Mouse (Mus musculus): ENCODE data around the gene Ano10.
"Not testable (repeated sequence)": the region's sequence is repeated elsewhere in the genome, so short reads cannot be mapped to it uniquely, and the experiment has no call there.

Gene Ano10

GRCm38 (mm10) chr9:122178427-122178826 is 115.8 kb downstream of the Ano10 start:
- in situ Hi-C loops (cut with MboI; ENCODE audit: unreplicated experiment in 2 of 2) = loop anchor here (10.0 to 25.0 kb wide), 2 partner anchors 54 to 691 kb away; partner anchors contain the start of gene Cck (in 1 of the 2)

GRCm38 (mm10) chr9:122177256-122178220 is 116.7 kb downstream of the Ano10 start:
- in situ Hi-C loops (cut with MboI; ENCODE audit: unreplicated experiment in 2 of 2) = loop anchor here (10.0 to 25.0 kb wide), 2 partner anchors 53 to 690 kb away; partner anchors contain the start of gene Cck (in 1 of the 2)

GRCm38 (mm10) chr9:122174723-122175122 is 119.5 kb downstream of the Ano10 start:
- in situ Hi-C loops (cut with MboI; ENCODE audit: unreplicated experiment in 2 of 2) = loop anchor here (10.0 to 25.0 kb wide), 2 partner anchors 50 to 687 kb away; partner anchors contain the start of gene Cck (in 1 of the 2)

- in situ Hi-C loops (cut with MboI; ENCODE audit: unreplicated experiment in 2 of 2) = loop anchor here in 1 of 2 experiments (10.0 kb wide), 1 partner anchor 49 kb away; no protein-coding TSS in a partner anchor
These were observed 120.6 kb downstream of the Ano10 start for GRCm38 (mm10) chr9:122173405-122174233.

- in situ Hi-C loops (cut with MboI; ENCODE audit: unreplicated experiment in 2 of 2) = loop anchor here in 1 of 2 experiments (10.0 kb wide), 1 partner anchor 48 kb away; no protein-coding TSS in a partner anchor
These were observed 121.5 kb downstream of the Ano10 start for GRCm38 (mm10) chr9:122172612-122173186.

- in situ Hi-C loops (cut with MboI; ENCODE audit: unreplicated experiment in 2 of 2) = loop anchor here in 1 of 2 experiments (10.0 kb wide), 1 partner anchor 45 kb away; no protein-coding TSS in a partner anchor
These were observed 124.3 kb downstream of the Ano10 start for GRCm38 (mm10) chr9:122169901-122170300.

- in situ Hi-C loops (cut with MboI; ENCODE audit: unreplicated experiment in 2 of 2) = not testable (repeated sequence)
These were observed 126.5 kb downstream of the Ano10 start for GRCm38 (mm10) chr9:122167719-122168118.

- in situ Hi-C loops (cut with MboI; ENCODE audit: unreplicated experiment in 2 of 2) = no loop called here
These were observed 129.7 kb downstream of the Ano10 start for GRCm38 (mm10) chr9:122164535-122164934.

- in situ Hi-C loops (cut with MboI; ENCODE audit: unreplicated experiment in 2 of 2) = no loop called here
These were observed 137.2 kb downstream of the Ano10 start for GRCm38 (mm10) chr9:122157079-122157441.

- in situ Hi-C loops (cut with MboI; ENCODE audit: unreplicated experiment in 2 of 2) = no loop called here
These were observed 137.7 kb downstream of the Ano10 start for GRCm38 (mm10) chr9:122156389-122157078.

- in situ Hi-C loops (cut with MboI; ENCODE audit: unreplicated experiment in 2 of 2) = no loop called here
These were observed 139.0 kb downstream of the Ano10 start for GRCm38 (mm10) chr9:122155193-122155592.

- in situ Hi-C loops (cut with MboI; ENCODE audit: unreplicated experiment in 2 of 2) = no loop called here
These were observed 140.8 kb downstream of the Ano10 start for GRCm38 (mm10) chr9:122153436-122153835.

- in situ Hi-C loops (cut with MboI; ENCODE audit: unreplicated experiment in 2 of 2) = no loop called here
These were observed 141.7 kb downstream of the Ano10 start for GRCm38 (mm10) chr9:122152501-122152900.

- in situ Hi-C loops (cut with MboI; ENCODE audit: unreplicated experiment in 2 of 2) = no loop called here
These were observed 142.2 kb downstream of the Ano10 start for GRCm38 (mm10) chr9:122152063-122152462.

GRCm38 (mm10) chr9:122149997-122150826 is 144.0 kb downstream of the Ano10 start:
- in situ Hi-C loops (cut with MboI; ENCODE audit: unreplicated experiment in 2 of 2) = no loop called here

- in situ Hi-C loops (cut with MboI; ENCODE audit: unreplicated experiment in 2 of 2) = no loop called here
These were observed 145.9 kb downstream of the Ano10 start for GRCm38 (mm10) chr9:122148356-122148755.

- in situ Hi-C loops (cut with MboI; ENCODE audit: unreplicated experiment in 2 of 2) = no loop called here
These were observed 147.9 kb downstream of the Ano10 start for GRCm38 (mm10) chr9:122146124-122146870.

- in situ Hi-C loops (cut with MboI; ENCODE audit: unreplicated experiment in 2 of 2) = no loop called here
These were observed 148.5 kb downstream of the Ano10 start for GRCm38 (mm10) chr9:122145677-122146076.
